Mouse (Mus musculus): ENCODE measurements around the gene Mfsd12.
A peak's percentile ranks its signal among the peaks of the same experiment; 100 is the strongest.

Gene Mfsd12

GRCm38 (mm10) chr10:81403511-81403910 is 46.2 kb downstream of the Mfsd12 start:
- DNase-seq = no peak

GRCm38 (mm10) chr10:81404082-81404481 is 46.8 kb downstream of the Mfsd12 start:
- DNase-seq = no peak

DNA sequence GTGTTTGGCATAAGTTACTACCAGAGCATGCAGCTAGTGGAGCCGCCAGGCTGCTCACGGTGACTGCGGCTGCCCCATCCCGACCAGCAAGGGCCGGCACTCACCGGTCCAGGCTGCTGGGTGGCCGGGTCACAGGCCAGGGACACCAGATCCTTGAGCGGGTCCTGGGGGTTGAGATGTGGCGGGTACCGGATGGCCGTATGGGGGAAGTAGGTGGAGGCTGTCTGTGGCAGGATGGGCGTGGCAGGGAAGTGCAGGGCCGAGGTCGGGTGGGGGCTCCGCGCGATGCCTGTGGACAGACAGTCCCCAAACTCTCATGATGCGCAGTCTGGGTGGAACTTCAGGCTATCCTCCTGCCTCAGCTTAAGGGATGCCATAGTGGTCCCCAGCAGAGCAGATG is 47.4 kb downstream of the Mfsd12 start:
- no peak for DNase-seq

DNA sequence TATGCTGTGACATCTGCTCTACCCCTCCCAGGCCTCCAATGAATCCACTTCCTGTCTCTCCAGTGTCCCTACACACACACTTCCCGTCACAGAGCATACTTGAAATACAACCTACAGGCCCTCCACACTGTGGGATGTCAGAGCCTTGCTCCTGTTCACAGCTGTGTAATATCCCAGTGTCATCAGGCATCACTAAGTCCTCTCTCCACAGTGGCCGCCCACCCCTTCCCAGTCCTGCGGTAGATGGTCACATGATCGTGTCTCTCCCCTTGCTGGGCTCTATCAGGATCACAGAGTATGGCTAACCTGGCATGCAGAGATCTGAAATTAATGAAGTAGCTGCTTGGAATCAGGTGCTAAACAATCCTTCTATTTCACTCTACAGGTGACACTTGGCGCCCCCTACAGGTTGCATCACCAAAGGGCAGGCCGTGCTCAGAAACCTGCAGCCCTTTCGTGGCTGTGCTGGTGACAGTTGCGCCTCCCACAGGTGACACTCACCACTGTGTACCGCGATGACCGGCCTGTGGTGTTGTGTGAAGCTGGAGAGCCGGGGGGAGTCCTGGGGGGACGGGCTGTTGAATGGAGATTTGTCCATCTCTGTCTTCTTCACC is 48.4 kb downstream of the Mfsd12 start:
- DNase-seq = no peak

DNA sequence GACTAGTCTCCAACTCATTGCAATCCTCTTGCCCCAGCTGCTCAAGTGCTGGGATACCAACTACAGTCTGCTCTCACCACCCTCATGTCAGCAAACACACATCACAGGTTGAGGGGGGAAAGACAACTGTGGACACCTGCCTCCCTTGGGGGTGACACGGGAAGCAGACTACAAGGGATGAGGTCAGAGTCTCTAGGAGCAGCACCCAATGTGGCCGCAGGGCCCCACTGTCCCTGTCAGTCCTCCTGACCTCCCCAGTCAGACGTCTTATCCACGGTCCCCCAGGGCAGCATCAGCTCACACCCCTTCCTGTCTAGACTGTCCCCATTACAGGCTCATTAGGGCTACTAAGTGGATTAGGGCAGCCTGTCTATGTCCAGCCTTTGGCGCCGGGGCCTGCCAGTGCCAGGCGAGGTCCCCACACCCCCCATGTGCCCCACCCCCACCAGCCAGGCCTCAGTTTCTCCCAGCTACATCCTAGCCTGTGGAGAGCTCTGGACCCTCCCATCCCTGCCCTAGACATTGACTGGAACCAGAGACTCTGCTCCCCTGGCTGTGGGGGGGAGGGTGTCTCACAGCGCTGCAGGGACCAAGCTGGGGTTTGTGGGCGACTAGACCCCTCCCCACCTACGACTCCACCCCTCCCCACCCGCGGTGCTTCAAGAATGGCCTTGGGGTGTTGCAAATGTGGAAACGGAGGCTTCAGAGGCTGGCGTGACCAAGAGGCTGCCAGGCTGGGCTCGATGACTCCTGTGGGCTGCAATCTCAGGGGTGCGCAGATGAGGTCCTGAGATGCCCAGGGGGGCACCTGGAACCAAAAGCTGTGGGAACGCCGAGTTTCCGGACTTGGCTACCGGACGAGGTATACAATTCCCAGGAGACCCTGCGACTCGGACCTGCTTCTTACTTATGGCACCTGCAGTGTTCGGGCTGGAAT is 49.5 kb downstream of the Mfsd12 start:
- DNase-seq = peak; percentile 88

DNA sequence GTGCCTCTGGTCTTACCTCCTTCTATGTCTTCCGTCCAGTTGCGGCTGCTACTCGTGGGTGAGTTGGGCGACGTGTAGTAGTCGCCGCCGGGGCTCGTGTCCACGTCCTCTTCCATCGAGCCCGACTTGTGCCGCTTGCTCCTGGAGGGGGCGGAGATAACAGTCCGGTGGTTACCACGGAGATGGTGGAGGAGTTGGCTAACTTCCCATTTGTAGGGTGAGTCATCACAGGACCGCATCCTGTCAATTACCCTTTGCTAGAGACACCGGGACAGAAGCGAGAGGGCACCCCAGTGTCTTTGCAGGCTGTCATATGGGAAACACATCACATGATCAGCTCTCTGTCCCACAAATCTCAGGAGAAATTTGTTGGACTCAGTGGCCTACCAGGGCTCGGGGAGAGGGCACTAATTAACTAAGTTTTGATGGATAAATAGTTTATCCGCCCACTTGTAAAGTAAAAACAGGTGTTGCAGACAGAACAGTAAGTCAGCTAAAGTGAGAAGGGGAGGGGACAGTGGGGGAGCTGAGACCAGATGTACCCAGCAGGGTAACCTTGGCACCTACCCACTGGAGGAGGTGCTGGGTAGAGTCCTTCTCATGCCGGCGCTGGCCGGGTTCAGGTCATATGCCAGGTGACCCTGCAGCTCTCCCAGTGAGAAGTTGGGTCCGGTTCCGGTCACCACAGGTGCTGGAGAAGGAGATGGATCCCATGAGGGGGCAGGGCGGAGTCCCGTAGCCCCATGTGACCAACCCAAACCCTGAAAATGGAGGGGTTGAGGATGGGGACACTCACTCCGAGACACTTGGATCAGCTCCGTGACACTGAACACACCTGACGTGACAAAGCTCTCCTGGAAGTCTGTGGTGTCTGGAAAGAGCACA is 50.5 kb downstream of the Mfsd12 start:
- peak; percentile 87 for DNase-seq

GRCm38 (mm10) chr10:81408424-81408729 is 51.1 kb downstream of the Mfsd12 start:
- DNase-seq = no peak

GRCm38 (mm10) chr10:81408871-81409291 is 51.6 kb downstream of the Mfsd12 start:
- DNase-seq = peak; percentile 86

DNA sequence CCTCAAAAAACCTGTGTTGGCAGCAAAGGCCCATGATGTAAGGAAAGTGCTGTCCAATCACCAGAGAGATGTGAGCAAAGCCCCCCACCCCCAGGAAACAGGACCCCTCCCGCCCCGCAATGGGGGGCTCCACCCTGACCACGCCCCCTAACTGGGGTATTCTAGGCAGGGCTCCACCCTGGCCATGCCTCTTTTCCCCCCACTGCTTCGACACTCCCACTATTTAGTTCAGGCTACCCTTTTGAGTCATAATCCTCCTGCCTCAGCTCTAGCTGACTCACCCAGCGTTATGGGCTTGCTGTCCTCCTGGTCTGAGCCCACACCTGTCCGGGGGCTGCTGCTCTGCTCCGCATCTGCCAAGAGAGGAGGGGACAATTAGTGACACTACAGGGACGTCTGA is 52.0 kb downstream of the Mfsd12 start:
- no peak for DNase-seq

DNA sequence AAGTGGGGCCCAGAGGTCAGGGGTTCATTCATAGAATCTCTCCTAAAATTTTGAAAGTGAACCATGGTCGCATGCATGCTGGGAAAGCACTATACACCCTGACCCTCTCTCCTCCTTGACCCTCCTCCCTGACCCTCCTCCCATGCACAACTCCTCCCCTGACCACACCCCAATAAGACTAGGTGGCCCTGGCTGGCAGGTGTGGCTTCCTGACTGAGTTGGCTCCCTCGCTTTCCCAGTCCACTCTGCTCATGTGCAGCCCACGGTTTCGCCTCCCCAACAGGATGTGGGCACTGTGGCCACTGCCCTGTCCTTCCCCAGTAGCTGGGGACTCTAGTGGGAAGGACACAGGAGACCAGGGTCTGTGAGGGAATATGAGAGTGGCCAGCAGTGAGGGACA is 53.1 kb downstream of the Mfsd12 start:
- DNase-seq = no peak

DNA sequence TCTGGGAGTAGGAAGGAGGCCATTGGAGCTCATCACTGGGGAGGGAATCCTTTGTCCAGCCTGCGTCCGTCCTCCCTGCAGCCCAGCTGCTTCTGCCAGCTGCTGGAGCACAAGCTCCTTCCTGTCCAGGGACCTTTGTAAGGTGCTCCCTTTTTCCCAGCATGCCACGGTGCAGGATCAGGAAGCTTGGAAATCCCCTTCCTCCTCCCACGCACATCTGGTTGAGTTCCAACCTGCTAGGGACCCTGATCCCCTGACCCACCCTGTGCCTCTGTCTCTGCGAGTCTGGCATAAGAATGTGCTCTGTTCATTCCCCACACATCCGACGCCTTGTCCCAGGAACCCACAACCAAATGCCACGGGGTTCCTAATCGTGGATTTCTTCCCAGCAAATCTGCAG is 53.7 kb downstream of the Mfsd12 start:
- DNase-seq = no peak

- peak; percentile 67 for DNase-seq
These were observed 54.4 kb downstream of the Mfsd12 start for GRCm38 (mm10) chr10:81411471-81412400.

GRCm38 (mm10) chr10:81412586-81413309 is 55.5 kb downstream of the Mfsd12 start:
- DNase-seq = no peak

- peak; percentile 90 for DNase-seq
These were observed 56.3 kb downstream of the Mfsd12 start for GRCm38 (mm10) chr10:81413310-81414261.

- DNase-seq = peak; percentile 86
These were observed 57.4 kb downstream of the Mfsd12 start for GRCm38 (mm10) chr10:81414682-81415081.

DNA sequence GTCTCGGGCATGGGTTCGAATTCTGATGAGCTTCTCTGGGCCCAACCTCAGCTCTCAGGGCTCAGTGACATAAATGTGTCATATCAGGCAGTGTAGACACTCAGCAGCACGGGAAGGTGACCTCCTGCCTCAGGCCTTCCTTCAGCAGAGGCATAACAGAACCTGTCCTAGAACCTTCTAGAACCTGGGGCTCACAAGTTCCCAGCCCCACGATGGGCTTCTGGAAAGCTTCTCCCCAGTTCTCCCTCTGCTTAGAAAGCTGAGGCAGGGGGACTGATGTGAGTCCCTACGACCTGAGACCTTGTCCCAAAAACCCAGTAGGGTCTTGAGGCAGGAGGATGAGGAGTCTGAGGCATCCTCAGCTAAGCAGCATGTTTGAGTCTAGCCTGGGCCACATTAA is 57.9 kb downstream of the Mfsd12 start:
- no peak for DNase-seq

Measured in retina, postnatal 1 day (tissue).